Mouse (Mus musculus) ZHBTc4 (cell line): ENCODE measurements at regions not wholly inside any gene's neighbourhood (a gene's known extent, or its start where the extent isn't known, plus 50 kb on each side); places are given as distances from the start of the nearest gene placed in this dataset.

ENCODE experiments used
- DNase-seq: peaks from one replicate; pipeline ENCODE4 v3.0.0-alpha.2; 2011; ENCODE audit warnings: low read depth, low spot score

DNA sequence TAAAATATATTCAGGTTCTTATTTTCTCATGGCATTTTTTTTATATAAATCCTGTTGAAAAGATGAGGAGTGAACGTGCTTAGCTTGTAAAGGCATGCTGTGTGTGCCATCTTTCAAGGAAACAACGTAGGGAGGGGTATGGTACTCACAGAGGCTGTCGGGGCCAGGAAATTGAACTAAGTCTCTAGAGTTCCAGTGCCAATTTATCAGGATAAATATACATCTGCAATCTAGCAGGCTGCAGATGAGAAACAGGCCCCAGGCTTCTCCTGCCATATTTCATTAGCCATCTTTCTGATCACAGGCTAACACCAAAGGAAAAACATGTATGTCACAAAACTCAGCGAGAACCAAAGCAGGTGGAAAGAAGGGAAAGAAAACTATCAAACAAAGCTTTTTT is 954.8 kb upstream of the Flrt2 start:
- no peak for DNase-seq

DNA sequence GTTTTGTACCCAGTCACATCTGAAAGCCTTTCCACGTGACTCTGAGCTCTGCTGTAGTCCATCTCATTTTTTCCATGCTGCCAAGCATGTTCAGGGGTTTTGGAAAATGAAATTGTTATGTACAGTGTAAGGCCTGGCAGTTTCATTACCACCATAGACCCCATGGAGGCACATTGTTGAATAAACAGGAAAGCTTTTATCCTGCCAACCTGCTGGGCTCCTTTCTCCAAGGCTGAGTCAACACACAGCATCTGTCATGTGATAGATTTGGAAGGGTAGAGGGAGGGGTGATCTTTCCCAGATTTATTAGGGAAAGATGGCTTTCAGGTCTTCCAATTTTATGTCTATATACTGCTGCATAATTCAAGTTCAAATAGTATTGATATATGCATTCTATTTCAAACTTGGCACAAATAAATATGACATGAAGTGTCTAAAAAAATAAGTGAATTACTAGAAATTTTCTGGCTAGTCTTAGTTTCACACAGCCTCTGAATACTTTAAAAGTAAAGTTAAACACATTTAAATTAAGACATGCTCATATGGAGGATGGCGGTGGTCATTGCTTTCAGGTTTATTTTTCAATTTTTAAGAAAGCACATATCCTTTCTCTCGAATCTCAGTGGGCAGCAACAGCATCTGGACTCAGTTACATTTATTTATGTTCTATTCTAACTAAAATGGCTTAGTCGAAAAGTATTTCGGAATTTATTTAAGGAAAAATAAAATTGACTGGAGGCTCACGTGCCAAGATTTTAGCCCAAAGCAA is 942.1 kb upstream of the Flrt2 start:
- no peak for DNase-seq

- DNase-seq, result no peak
Observed at GRCm38 (mm10) chr12:94755754-94756153, 936.3 kb upstream of the Flrt2 start.

- no peak for DNase-seq
Observed at GRCm38 (mm10) chr12:94795913-94796615, 896.0 kb upstream of the Flrt2 start.

- no peak for DNase-seq
Observed at GRCm38 (mm10) chr12:94804692-94805091, 887.3 kb upstream of the Flrt2 start.

DNA sequence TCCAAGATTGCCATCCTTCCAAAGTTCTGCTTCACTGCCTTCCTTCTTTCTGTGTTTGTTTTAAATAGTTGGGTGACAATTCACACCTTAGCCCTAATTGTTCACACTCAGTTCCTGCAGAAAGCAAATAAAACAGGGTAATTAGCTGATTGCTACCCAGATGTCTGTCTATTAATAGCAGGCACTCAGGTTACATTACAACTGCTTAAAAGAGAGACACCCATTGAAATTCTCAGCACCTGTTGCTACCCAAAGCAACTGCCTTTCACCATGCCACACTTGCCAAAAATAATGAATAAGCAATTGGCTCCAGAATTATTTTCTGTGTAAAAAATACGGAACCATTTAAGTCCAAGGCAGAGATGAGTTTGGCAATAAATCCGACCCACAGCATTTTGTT is 860.6 kb upstream of the Flrt2 start:
- no peak for DNase-seq

DNA sequence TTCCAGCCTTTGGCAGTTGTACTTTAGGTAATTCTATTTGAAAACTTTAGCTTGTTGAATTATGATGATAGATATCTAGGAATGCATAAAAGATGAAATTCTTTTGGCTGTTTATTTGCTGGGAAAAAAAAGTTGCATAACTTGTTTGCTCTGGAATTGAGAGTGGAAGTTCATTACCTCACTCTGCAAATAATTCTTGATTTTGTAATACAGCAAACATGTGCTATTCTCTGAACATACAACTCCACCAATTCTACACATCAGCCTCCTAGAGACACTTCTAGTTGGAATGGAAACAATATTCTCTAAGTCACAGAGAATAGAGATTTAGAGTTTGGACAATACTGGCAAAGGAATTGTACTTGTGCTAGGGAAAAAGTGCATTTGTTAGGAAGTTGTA is 829.3 kb upstream of the Flrt2 start:
- DNase-seq, result no peak

DNA sequence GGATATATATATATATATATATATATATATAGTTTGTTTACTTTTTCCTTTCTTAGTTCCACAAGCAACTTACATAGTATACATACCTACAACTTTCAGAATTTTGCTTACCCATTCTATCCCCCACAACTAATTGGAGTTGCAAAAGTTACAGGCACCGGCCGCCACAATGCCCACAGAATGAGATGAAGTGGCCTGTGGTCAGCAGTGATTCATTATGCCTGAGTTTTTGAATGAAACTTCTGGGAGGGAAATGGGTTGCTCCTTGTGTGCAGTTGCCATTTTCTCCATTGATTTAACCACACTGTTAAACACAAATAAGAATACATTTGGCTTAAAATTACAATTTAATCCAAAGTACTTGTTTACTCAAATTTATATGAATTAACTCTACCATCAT is 781.2 kb upstream of the Flrt2 start:
- DNase-seq, result no peak

GRCm38 (mm10) chr12:94943067-94943466 is 749.0 kb upstream of the Flrt2 start:
- no peak for DNase-seq
